20 mouse cellular contexts compared by ENCODE assay signal in the genomic region with DNA sequence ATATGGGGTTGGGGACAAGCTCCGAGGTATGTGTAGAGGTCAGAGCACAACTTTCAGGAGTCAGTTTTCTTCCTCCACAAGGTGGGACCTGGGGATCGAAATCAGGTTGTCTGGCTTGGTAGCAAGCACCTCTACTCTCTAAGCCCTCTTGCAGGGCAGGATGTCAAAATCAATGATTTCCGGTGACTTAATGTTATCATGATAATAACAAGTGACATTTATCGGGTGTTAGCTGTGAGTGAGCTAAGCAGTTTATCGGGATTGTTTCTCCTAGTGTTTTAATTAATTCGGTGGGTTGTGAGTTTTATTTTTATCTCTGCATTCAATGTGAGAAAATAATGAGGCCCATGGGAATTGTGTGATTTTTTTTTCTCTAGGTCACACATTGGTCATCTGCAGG. TPM values are rescaled to one million over a fixed set of nuclear protein-coding genes. Genes with fewer than 3 reads are reported as not detected.
A peak's percentile ranks its signal among the peaks of the same experiment; 100 is the strongest.
DNase-seq lines count a peak whose midpoint lies in the region.
"Had no signal": no experiment of that assay in that cellular context is flagged by ENCODE, and none has a peak within 500 bp of the region (broad histone marks: within the 10 kb centered on the region; RNA-seq: fewer than 3 reads in every experiment).

No protein-coding gene starts in this region.

- DNase-seq in retina, embryonic 14.5 days (ENCODE audit: low spot score): peak; percentile 62
- DNase-seq in retina, postnatal 1 day: peak; percentile 77
- DNase-seq in retina, postnatal 7 days (ENCODE audit: low read depth, low spot score): peak; percentile 46
- no peak for DNase-seq in lung, adult 18-20 months
- DNase-seq in layer of hippocampus, postnatal 36 days: no peak
- DNase-seq in embryo, embryonic 9.5 days (ENCODE audit: extremely low spot score): no peak
- DNase-seq: adrenal gland, adult 2 months; adrenal gland, adult 8-10 months; adrenal gland, postnatal 10 days; adrenal gland, postnatal 14 days; adrenal gland, postnatal 25 days; adrenal gland, postnatal 36 days; B cell, adult 2 months; cerebellum, adult 11 months; cerebellum, adult 11-12 months; cerebellum, adult 18-20 months had no signal

RNA-seq across cellular contexts. Expression of gene Wif1, which starts 18.3 kb away (rescaled TPM):
- 1 to 10 TPM in 1 of 2 experiments, under 1 TPM in 1; 0.63 to 1.4 TPM for total RNA-seq in layer of hippocampus, postnatal 36 days (2021)
- total RNA-seq: adrenal gland, adult 18-20 months; CH12.LX; G1E; MEL had no signal

Comparison
In these comparisons a context has a peak if more than half of its experiments do, and no peak if none do; other contexts are left out.
1. DNase-seq: peak in retina, embryonic 14.5 days (single experiment), retina, postnatal 1 day (single experiment) and retina, postnatal 7 days (single experiment); none in lung, adult 18-20 months (0 of 2), layer of hippocampus, postnatal 36 days (0 of 2) and embryo, embryonic 9.5 days (single experiment).